Mouse (Mus musculus) G1E (cell line): ENCODE results near the gene Mtus2.

ENCODE experiments used
- CTCF ChIP-seq: IDR thresholded peaks from 2 replicates; pipeline ENCODE4 v1.5.1; 2012; ENCODE audit warnings: low read depth, low read length, inconsistent platforms, mixed read lengths
- POLR2AphosphoS5 ChIP-seq: IDR thresholded peaks from 2 replicates; pipeline ENCODE4 v1.6.1; 2012; ENCODE audit warnings: low read depth, low read length, inconsistent platforms; ENCODE audit not compliant: insufficient replicate concordance
- TAL1 ChIP-seq: conservative IDR thresholded peaks from 2 replicates; pipeline ENCODE4 v1.6.1; 2012; ENCODE audit warnings: low read depth, low read length, inconsistent platforms, mixed read lengths

DNA sequence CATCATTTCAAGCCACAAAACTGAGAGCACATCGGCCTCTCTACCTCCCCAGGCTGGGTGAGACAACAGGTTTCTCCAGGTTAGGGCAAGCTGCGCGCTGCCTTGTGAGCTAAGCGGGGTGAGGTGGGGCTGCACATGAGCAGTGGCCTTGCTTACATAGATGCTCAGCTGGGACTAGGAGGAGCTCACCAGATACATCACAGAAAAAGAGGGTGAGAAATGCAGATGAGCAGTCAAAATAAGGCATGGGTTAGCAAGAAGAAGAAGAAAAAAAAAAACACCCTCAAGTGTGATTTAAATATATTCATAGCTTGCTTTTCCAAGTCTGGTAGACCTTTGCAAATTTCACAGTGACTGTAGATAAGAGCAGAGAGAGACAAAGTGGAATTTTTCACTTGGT lies 254.7 kb downstream of the Mtus2 start:
- TF ChIP-seq CTCF, result no peak
- TF ChIP-seq TAL1, result no peak
- TF ChIP-seq POLR2AphosphoS5, result no peak
